Mouse (Mus musculus) hindbrain, embryonic 11.5 days (tissue): ENCODE data around the gene Cables2. TPM values are rescaled to one million over a fixed set of nuclear protein-coding genes. Genes with fewer than 3 reads are reported as not detected.

ENCODE experiments used
- ATAC-seq: fragments of 200-750 bp; cut with Nextera tagmentation; 2 replicates; pipeline ENCODE4 v1.8.0; 2017; ENCODE audit warnings: mild to moderate bottlenecking, moderate TSS enrichment, moderate library complexity; ENCODE audit not compliant: low FRiP score
- DNase-seq: peaks from one replicate; pipeline ENCODE4 v3.0.0-alpha.2; 2015; ENCODE audit warnings: low spot score
- H3K27ac ChIP-seq: fragments of 300-500 bp; sonication (generic); 2 replicates; pipeline ENCODE4 v1.5.1; 2014; ENCODE audit warnings: mild to moderate bottlenecking, low read depth, low read length
- H3K27me3 ChIP-seq: fragments of 300-500 bp; sonication (generic); 2 replicates; pipeline ENCODE4 v1.6.1; 2014; ENCODE audit warnings: mild to moderate bottlenecking, low read length, moderate library complexity, mixed read lengths; ENCODE audit not compliant: control insufficient read depth, insufficient read depth
- H3K36me3 ChIP-seq: fragments of 300-500 bp; sonication (generic); 2 replicates; pipeline ENCODE4 v1.6.1; 2014; ENCODE audit warnings: mild to moderate bottlenecking, low read length, moderate library complexity, mixed read lengths; ENCODE audit not compliant: control insufficient read depth, insufficient read depth
- H3K4me1 ChIP-seq: fragments of 300-500 bp; sonication (generic); replicated peaks from 2 replicates; pipeline ENCODE4 v1.6.1; 2014; ENCODE audit warnings: low read length, mixed read lengths; ENCODE audit not compliant: control insufficient read depth, insufficient read depth
- H3K4me2 ChIP-seq: fragments of 300-500 bp; sonication (generic); replicated peaks from 2 replicates; pipeline ENCODE4 v1.6.1; 2014; ENCODE audit warnings: mild to moderate bottlenecking, low read depth, low read length
- H3K4me3 ChIP-seq: fragments of 300-500 bp; sonication (generic); 2 replicates; pipeline ENCODE4 v1.5.1; 2014; ENCODE audit warnings: low read depth, low read length
- H3K9ac ChIP-seq: fragments of 300-500 bp; sonication (generic); 2 replicates; pipeline ENCODE4 v1.6.1; 2014; ENCODE audit warnings: low read depth, low read length
- H3K9me3 ChIP-seq: fragments of 300-500 bp; sonication (generic); 2 replicates; pipeline ENCODE4 v1.6.1; 2016; ENCODE audit warnings: low read length; ENCODE audit not compliant: control insufficient read depth
- WGBS: fragments of 180-500 bp; shearing (Covaris S2); extraction: QIAGEN DNeasy Blood & Tissue Kit; methylation state at CpG from one replicate; pipeline ENCODE4 v1.1.7; 2014; 5-methylcytosine and 5-hydroxymethylcytosine counted together
- polyA plus RNA-seq: library from polyadenylated mRNA; unstranded; fragments of >200 nt; fragmentation: Nextera tagmentation; extraction: Ambion mirVana; gene quantifications from 2 replicates; pipeline ENCODE4 v1.2.1, GENCODE M21; 2014

Gene Cables2
- polyA plus RNA-seq, 1 experiment from 2014 or later, result 14.0 TPM

DNA sequence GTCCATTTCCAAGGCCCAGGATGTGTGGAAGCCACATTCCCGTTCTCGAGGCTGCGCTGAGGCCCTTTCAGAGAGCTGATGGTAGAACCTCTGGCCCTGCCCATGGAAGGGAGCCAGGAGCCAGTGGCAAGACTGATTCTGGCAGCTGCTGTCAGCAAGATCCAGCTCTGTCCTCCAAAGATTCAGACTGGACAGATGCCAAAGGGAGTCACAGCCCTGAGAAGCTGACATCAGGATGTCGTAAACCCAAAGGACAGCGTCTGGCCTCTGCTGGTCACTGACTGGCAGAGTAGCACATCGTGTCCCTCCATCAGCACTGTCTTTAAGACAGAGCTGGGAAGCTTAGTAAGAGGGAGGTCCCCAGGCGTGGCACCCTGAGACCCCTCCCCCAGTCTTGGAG lies 44.7 kb downstream of the Cables2 start:
- no peak overlapping the region for H3K9ac ChIP-seq
- 80% methylated on average over 7 of the region's 7 CpGs for WGBS
- H3K4me3 ChIP-seq, result no peak overlapping the region
- peaks cover 20% of the 10 kb centered on the region for H3K27me3 ChIP-seq
- H3K27ac ChIP-seq, result no peak overlapping the region
- H3K36me3 ChIP-seq, result no peaks in the 10 kb centered on the region
- no peak for DNase-seq
- H3K4me2 ChIP-seq, result no peak overlapping the region
- peaks cover 11% of the 10 kb centered on the region for H3K4me1 ChIP-seq
- no peak for ATAC-seq
- no peaks in the 10 kb centered on the region for H3K9me3 ChIP-seq

DNA sequence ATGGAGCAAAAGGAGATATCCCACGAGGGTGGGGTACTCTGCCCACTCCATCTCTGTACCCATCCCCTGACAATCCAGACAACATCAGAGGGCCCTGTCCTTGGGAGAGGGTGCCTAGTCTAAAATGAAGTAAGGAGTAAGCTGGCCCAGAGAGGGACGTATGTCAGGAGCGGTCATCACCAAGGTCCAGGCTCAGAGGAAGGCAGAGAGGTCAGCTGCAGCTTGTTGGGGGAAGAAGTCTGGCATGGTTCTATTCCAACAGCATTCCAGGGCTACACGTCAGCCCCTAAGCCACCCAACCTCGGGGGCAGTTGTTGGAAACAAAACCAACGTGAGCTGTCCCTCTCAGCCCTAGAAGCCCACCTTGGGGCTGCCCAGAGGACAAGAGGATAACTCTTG lies 45.2 kb downstream of the Cables2 start:
- H3K36me3 ChIP-seq, result no peaks in the 10 kb centered on the region
- peaks cover 20% of the 10 kb centered on the region for H3K27me3 ChIP-seq
- H3K4me1 ChIP-seq, result peaks cover 11% of the 10 kb centered on the region
- no peak overlapping the region for H3K4me3 ChIP-seq
- 45% methylated on average over 6 of the region's 6 CpGs for whole genome bisulfite sequencing
- no peaks in the 10 kb centered on the region for H3K9me3 ChIP-seq
- ATAC-seq, result no peak
- no peak overlapping the region; the same call in 1 of the 2 replicates for H3K4me2 ChIP-seq
- no peak overlapping the region for H3K9ac ChIP-seq
- DNase-seq, result no peak
- H3K27ac ChIP-seq, result no peak overlapping the region

DNA sequence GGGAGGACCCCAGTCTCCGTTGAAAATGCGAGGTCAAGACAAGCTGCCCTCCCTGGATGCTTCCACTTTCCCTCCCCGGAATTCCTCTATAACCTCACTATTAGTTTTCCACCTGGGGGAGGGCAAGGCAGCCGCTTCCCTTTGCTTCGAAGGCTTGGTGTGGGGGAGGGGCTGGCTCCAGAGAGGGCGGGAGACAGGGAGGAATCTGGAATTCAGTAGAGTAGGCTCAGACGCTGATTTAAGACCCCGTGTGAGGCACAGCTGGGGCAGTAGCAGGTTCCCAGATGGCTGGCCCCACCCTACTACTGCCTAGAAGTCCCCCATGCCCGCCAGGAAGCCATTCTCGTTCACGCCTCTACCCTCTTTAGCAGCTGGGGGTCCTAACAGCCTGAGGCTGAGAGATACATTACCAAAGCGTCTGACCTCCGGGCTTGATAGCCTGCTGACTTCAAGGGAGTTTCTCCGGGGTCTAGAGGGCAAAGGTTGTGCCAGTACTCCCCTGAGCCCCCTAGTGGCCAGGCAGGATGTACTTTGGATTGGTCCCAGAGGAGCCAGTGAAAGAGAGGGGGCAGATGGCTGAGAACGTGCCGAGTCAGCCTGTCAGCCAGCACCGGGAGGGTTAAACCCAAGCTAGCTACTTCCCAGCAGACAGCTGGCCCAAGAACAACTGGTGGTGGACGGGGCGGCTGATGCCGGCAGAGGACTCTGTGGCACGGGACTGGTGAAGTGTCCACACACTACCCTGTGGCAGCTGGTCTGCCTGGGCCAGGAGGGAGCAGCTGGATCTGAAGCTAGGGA lies 45.8 kb downstream of the Cables2 start:
- no peak overlapping the region for H3K9ac ChIP-seq
- no peaks in the 10 kb centered on the region for H3K9me3 ChIP-seq
- H3K27ac ChIP-seq, result no peak overlapping the region
- no peaks in the 10 kb centered on the region for H3K36me3 ChIP-seq
- H3K4me2 ChIP-seq, result peak overlapping the region; percentile 9
- peak; percentile 72 for ATAC-seq
- no peak overlapping the region for H3K4me3 ChIP-seq
- under 1% methylated on average over 21 of the region's 21 CpGs for WGBS
- H3K4me1 ChIP-seq, result peaks cover 11% of the 10 kb centered on the region
- peak; percentile 83 for DNase-seq
- peaks cover 24% of the 10 kb centered on the region for H3K27me3 ChIP-seq

DNA sequence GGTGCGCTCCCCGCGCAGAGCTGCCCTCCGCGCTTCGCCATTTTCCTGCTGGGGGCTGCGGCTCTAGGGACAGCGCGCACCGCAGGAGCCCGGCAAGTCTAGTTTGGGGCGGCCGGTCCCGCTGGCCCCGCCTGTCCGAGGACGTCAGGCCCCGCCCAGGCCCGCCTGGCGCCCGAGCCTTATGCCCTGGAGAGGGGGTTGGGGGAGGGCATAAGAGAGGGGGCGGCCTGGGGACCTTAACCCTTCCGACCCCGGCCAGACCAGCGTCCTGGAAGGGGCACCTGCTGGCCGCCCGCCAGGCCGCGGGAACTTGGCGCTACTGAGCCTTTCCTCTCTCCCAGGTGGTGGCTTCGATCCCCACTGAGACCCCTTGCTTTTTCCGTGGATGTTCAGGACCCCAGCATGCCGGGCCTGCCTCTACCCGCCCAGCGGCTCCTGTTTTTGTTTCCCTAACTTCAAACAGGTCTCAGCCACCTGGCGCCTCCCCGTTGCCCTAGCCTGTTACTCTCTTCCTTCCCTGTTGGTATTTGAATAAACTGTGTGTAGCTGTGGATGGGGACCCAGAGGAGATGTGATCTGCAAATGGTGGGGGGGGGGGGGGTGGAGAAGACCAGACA lies 47.4 kb downstream of the Cables2 start, which contains the start of gene Lama5:
TSS of gene Lama5 (minus strand) at position 98 of the 617 bp plus-strand sequence.
- Histone ChIP-seq H3K27me3 (peaks cover 24% of the 10 kb centered on the region), H3K4me3 (peak within 1 kb of the TSS; percentile 51), H3K36me3 (no peaks in the 10 kb centered on the region), H3K27ac (no peak within 1 kb of the TSS), H3K4me2 (peak within 1 kb of the TSS; percentile 98), H3K9me3 (no peaks in the 10 kb centered on the region), H3K4me1 (peaks cover 15% of the 10 kb centered on the region), H3K9ac (peak within 1 kb of the TSS; percentile 39)
- WGBS, result under 1% methylated on average over 31 of the region's 37 CpGs
- DNase-seq (peak; percentile 67), ATAC-seq (peak; percentile 59)

DNA sequence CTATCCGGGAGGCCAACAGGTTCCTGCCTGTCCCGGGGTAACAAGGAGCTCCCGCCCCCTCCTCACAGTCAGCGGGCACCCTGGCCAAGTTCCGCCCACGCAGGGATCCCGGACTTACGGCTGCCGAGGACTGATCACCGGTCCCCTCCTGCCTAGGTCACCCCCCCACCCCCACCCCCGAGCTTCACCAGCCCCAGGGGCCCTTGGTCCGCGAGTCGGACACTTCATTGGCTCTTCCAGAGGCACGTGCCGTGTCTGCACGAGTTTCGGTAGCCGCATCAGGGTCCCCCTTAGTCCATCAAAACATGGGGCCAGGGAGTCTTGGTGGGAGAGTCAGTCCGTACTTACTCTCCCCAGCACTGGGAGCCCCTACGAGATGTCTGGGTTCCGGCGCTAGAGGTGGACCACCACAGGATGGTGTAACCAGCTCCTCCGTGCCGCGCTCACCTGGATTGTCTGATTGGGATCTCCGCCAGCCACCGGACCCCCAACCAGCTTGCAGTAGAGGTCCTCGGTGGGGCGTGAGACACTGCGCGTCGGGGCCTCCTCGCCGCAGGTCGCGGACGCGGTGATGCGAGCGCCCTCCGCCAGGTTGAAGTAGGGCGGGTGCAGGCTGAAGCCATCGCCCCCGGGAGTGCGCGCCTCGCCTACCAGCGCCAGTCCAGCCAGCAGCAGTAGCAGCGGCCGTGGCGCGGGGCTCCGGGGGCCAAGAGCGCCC lies 48.1 kb downstream of the Cables2 start:
- peak overlapping the region; percentile 51 for H3K4me3 ChIP-seq
- peak overlapping the region; percentile 98 for H3K4me2 ChIP-seq
- H3K27ac ChIP-seq, result no peak overlapping the region
- no peaks in the 10 kb centered on the region for H3K36me3 ChIP-seq
- peak overlapping the region; percentile 39 for H3K9ac ChIP-seq
- no peaks in the 10 kb centered on the region for H3K9me3 ChIP-seq
- WGBS, result under 1% methylated on average over 50 of the region's 55 CpGs
- H3K27me3 ChIP-seq, result peaks cover 24% of the 10 kb centered on the region
- ATAC-seq (peak; percentile 9), DNase-seq (peak; percentile 63)
- peaks cover 15% of the 10 kb centered on the region for H3K4me1 ChIP-seq

DNA sequence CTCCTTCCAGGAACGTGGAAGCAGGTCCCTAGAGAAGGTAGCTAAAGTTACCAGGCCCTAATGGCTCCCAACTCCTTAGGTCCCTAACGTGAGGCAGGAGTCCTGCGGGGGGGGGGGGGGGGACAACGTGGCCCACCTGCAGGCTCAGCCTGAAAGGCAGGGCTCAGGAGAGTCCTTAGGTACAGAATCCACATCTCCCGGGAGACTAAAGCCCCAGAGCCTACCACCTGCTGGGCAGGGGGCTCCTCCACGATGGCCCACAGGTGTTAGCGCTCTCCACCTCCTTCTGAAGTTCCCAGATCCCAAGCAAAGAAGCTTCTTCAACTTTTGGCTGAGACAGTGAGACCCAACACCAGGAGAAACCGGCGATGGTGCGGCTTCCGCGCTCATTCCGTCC lies 48.7 kb downstream of the Cables2 start:
- H3K4me1 ChIP-seq, result peaks cover 15% of the 10 kb centered on the region
- no peak for DNase-seq
- peaks cover 24% of the 10 kb centered on the region for H3K27me3 ChIP-seq
- WGBS, result 2% methylated on average over 12 of the region's 13 CpGs
- H3K4me3 ChIP-seq, result peak overlapping the region; percentile 51
- H3K36me3 ChIP-seq, result no peaks in the 10 kb centered on the region
- 0 out of 2 replicates have a peak overlapping the region, but pooled peaks have one; percentile 39 for H3K9ac ChIP-seq
- no peak for ATAC-seq
- peak overlapping the region; percentile 98 for H3K4me2 ChIP-seq
- no peak overlapping the region for H3K27ac ChIP-seq
- no peaks in the 10 kb centered on the region for H3K9me3 ChIP-seq

DNA sequence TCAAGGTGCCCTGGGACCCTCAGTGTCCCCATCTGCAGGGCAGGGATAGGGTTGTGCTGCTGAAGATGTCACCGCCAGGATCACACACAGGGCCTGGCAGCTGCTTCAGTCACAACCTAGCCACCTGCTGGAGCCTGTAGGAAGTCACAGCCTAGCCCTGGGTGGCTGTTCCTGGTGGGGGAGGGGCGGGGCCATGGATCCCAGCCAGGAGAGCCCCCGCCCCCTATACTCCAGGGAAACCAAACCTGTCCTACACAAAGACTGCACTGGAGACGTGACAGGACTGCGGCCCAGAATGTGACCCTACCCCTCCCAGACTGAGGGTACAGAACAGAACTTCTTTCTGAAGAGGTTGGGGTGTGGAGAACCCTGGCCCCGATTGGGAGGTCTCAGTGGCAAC lies 51.0 kb downstream of the Cables2 start:
- H3K27ac ChIP-seq, result no peak overlapping the region
- no peak overlapping the region for H3K4me3 ChIP-seq
- peaks cover 24% of the 10 kb centered on the region for H3K27me3 ChIP-seq
- ATAC-seq (0 out of 2 replicates have a peak, but pooled peaks have one; percentile 13), DNase-seq (peak; percentile 52)
- H3K9ac ChIP-seq, result no peak overlapping the region
- H3K4me2 ChIP-seq, result no peak overlapping the region; the same call in 1 of the 2 replicates
- peaks cover 9% of the 10 kb centered on the region; the same call in 1 of the 2 replicates for H3K4me1 ChIP-seq
- no peaks in the 10 kb centered on the region for H3K36me3 ChIP-seq
- 16% methylated on average over 6 of the region's 6 CpGs for WGBS
- no peaks in the 10 kb centered on the region for H3K9me3 ChIP-seq

DNA sequence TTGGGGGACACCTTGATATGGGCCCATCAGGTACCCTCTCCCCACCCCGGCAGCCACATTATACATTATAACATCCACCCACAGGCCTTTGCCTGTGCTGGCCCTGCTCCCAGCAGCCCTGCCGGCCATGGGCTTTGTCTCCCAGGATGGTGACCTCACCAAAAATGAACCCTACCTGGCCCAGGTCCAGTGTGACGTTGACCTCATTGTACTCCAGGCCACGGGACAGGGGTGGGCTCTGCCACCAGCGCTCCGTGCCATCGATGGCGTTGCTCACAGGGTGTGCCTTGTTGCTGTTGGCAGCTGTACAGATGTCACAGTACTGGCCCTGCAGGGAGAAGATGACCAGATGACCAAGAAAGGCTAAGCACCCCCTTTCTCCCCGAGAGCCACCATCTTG lies 52.2 kb downstream of the Cables2 start:
- 92% methylated on average over 9 of the region's 9 CpGs for WGBS
- H3K36me3 ChIP-seq, result no peaks in the 10 kb centered on the region
- no peak overlapping the region for H3K4me3 ChIP-seq
- peaks cover 21% of the 10 kb centered on the region for H3K27me3 ChIP-seq
- H3K9ac ChIP-seq, result no peak overlapping the region
- DNase-seq, result no peak
- no peak overlapping the region for H3K4me2 ChIP-seq
- peaks cover 9% of the 10 kb centered on the region; the same call in 1 of the 2 replicates for H3K4me1 ChIP-seq
- H3K27ac ChIP-seq, result no peak overlapping the region
- H3K9me3 ChIP-seq, result no peaks in the 10 kb centered on the region
- ATAC-seq, result no peak
